Mouse (Mus musculus) liver, embryonic 11.5 days (tissue): Measurements from ENCODE around the gene Bpifa5. TPM values are rescaled to one million over a fixed set of nuclear protein-coding genes. Genes with fewer than 3 reads are reported as not detected.

ENCODE experiments used
- ATAC-seq: fragments of 200-750 bp; cut with Nextera tagmentation; replicated peaks from 2 replicates; pipeline ENCODE4 v1.8.0; 2017; ENCODE audit warnings: moderate number of reproducible peaks, mild to moderate bottlenecking, moderate TSS enrichment, moderate library complexity; ENCODE audit not compliant: low FRiP score
- DNase-seq: peaks from one replicate; pipeline ENCODE4 v3.0.0-alpha.2; 2017; ENCODE audit warnings: low spot score
- H3K27ac ChIP-seq: fragments of 300-500 bp; sonication (generic); 2 replicates; pipeline ENCODE4 v1.5.1; 2014; ENCODE audit warnings: mild to moderate bottlenecking, low read depth, low read length, control low read depth
- H3K27me3 ChIP-seq: fragments of 300-500 bp; sonication (generic); replicated peaks from 2 replicates; pipeline ENCODE4 v1.6.1; 2014; ENCODE audit warnings: low read length, mixed read lengths; ENCODE audit not compliant: control insufficient read depth, insufficient read depth
- H3K36me3 ChIP-seq: fragments of 300-500 bp; sonication (generic); 2 replicates; pipeline ENCODE4 v1.6.1; 2014; ENCODE audit warnings: mild to moderate bottlenecking, low read length, moderate library complexity, mixed read lengths; ENCODE audit not compliant: control insufficient read depth, insufficient read depth
- H3K4me1 ChIP-seq: fragments of 300-500 bp; sonication (generic); replicated peaks from 2 replicates; pipeline ENCODE4 v1.6.1; 2014; ENCODE audit warnings: low read length, mixed read lengths; ENCODE audit not compliant: control insufficient read depth, insufficient read depth
- H3K4me2 ChIP-seq: fragments of 300-500 bp; sonication (generic); 2 replicates; pipeline ENCODE4 v1.6.1; 2014; ENCODE audit warnings: mild to moderate bottlenecking, control low read depth, moderate library complexity
- H3K4me3 ChIP-seq: fragments of 300-500 bp; sonication (generic); 2 replicates; pipeline ENCODE4 v1.5.1; 2014; ENCODE audit warnings: low read depth, low read length, control low read depth
- H3K9ac ChIP-seq: fragments of 300-500 bp; sonication (generic); 2 replicates; pipeline ENCODE4 v1.6.1; 2014; ENCODE audit warnings: low read depth, low read length, control low read depth
- H3K9me3 ChIP-seq: fragments of 300-500 bp; sonication (generic); 2 replicates; pipeline ENCODE4 v1.6.1; 2016; ENCODE audit warnings: low read length, inconsistent platforms, mixed read lengths; ENCODE audit not compliant: control insufficient read depth
- WGBS: fragments of 180-500 bp; shearing (Covaris S2); extraction: QIAGEN DNeasy Blood & Tissue Kit; methylation state at CpG from one replicate; pipeline ENCODE4 v1.1.7; 2014; 5-methylcytosine and 5-hydroxymethylcytosine counted together
- polyA plus RNA-seq: library from polyadenylated mRNA; unstranded; fragments of >200 nt; fragmentation: Nextera tagmentation; extraction: Ambion mirVana; gene quantifications from 2 replicates; pipeline ENCODE4 v1.2.1, GENCODE M21; 2014

The Bpifa5 gene
- polyA plus RNA-seq, 1 experiment from 2014 or later = not detected

GRCm38 (mm10) chr2:154215191-154215590, 52.8 kb downstream of the Bpifa5 start:
- no peak overlapping the region for H3K27ac ChIP-seq
- H3K4me2 ChIP-seq = no peak overlapping the region
- 12% methylated on average over 5 of the region's 5 CpGs for WGBS
- no peaks in the 10 kb centered on the region for H3K36me3 ChIP-seq
- DNase-seq (peak; percentile 65), ATAC-seq (0 out of 2 replicates have a peak, but pooled peaks have one; percentile 23)
- no peaks in the 10 kb centered on the region; the same call in 1 of the 2 replicates for H3K27me3 ChIP-seq
- no peak overlapping the region for H3K4me3 ChIP-seq
- no peaks in the 10 kb centered on the region for H3K4me1 ChIP-seq
- no peak overlapping the region for H3K9ac ChIP-seq
- no peaks in the 10 kb centered on the region for H3K9me3 ChIP-seq

Other genes starting within 250 kb of the Bpifa5 start
- not detected in 2 replicates for gene Bpifb3, start 244.4 kb upstream of the Bpifa5 start, polyA plus RNA-seq
- gene Bpifb4, start 224.4 kb upstream of the Bpifa5 start, polyA plus RNA-seq = not detected in 2 replicates
- not detected in 2 replicates for gene Bpifa6, start 187.7 kb upstream of the Bpifa5 start, polyA plus RNA-seq
- gene Bpifa2, start 154.3 kb upstream of the Bpifa5 start, polyA plus RNA-seq = not detected in 2 replicates
- gene Bpifa3, start 32.3 kb upstream of the Bpifa5 start, polyA plus RNA-seq = not detected in 2 replicates
- 0.32 TPM in 1 of 2 replicates, not detected in the other for gene Bpifa1, start 19.7 kb upstream of the Bpifa5 start, polyA plus RNA-seq
- gene Bpifb1, start 28.2 kb downstream of the Bpifa5 start, polyA plus RNA-seq = 0.14 TPM in 1 of 2 replicates, not detected in the other
- not detected in 2 replicates for gene Bpifb5, start 61.1 kb downstream of the Bpifa5 start, polyA plus RNA-seq
- gene Bpifb9a, start 95.2 kb downstream of the Bpifa5 start, polyA plus RNA-seq = not detected in 2 replicates
- not detected in 2 replicates for gene Bpifb9b, start 144.6 kb downstream of the Bpifa5 start, polyA plus RNA-seq
- 23.5 and 23.7 TPM in 2 replicates for gene Cdk5rap1, start 210.4 kb downstream of the Bpifa5 start, polyA plus RNA-seq
- gene Snta1, start 245.5 kb downstream of the Bpifa5 start, polyA plus RNA-seq = 1.5 and 2.4 TPM in 2 replicates